ENCODE assay signal across 13 mouse cellular contexts in the genomic region with DNA sequence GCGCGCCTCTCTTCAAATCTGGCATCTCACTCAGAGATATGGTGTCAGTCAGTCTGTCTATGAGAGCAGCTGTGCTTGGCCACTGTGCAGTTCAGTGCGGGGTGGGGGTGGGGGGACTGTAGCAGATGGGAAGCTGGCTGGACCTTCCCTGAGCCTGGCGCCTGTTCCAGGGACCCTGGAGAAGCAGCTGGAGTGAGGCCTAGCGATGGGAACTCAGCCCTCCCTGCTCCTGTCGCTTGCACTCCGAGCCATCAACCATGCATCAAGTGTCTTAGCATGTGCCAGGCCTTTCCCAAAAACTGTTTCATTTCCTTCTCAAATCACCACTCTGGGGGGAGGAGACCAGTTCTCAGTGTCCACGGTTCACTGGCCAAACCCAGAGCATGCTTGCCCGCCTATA. TPM values are rescaled to one million over a fixed set of nuclear protein-coding genes. Genes with fewer than 3 reads are reported as not detected.
A peak's percentile ranks its signal among the peaks of the same experiment; 100 is the strongest.
DNase-seq lines count a peak whose midpoint lies in the region; ATAC-seq lines count a peak whose summit lies in the region.
"Had no signal": no experiment of that assay in that cellular context is flagged by ENCODE, and none has a peak within 500 bp of the region (broad histone marks: within the 10 kb centered on the region; RNA-seq: fewer than 3 reads in every experiment).

No protein-coding gene starts in this region.

- H3K4me3 ChIP-seq in kidney, embryonic 16.5 days (ENCODE audit: low read length), result no peak overlapping the region
- H3K4me3 ChIP-seq in heart, embryonic 10.5 days, result no peak overlapping the region
- H3K4me3 ChIP-seq in limb, embryonic 10.5 days, result no peak overlapping the region
- H3K4me3 ChIP-seq: midbrain, embryonic 15.5 days had no signal

- no peaks in the 10 kb centered on the region for H3K27me3 ChIP-seq in kidney, embryonic 16.5 days (ENCODE audit: insufficient read depth, low read length)
- H3K27me3 ChIP-seq in heart, embryonic 10.5 days (ENCODE audit: insufficient read depth, poor library complexity, severe bottlenecking), result peaks cover 38% of the 10 kb centered on the region
- H3K27me3 ChIP-seq in limb, embryonic 10.5 days (ENCODE audit: low read depth, poor library complexity, severe bottlenecking), result peaks cover 40% of the 10 kb centered on the region
- H3K27me3 ChIP-seq: midbrain, embryonic 15.5 days had no signal

- H3K4me2 ChIP-seq in kidney, embryonic 16.5 days (replicated peaks; ENCODE audit: low read depth, low read length), result no peak overlapping the region
- H3K4me2 ChIP-seq: midbrain, embryonic 15.5 days had no signal

- peaks cover 11% of the 10 kb centered on the region for H3K4me1 ChIP-seq in kidney, embryonic 16.5 days (ENCODE audit: insufficient read depth, low read length)
- H3K4me1 ChIP-seq in heart, embryonic 10.5 days, result peaks cover 34% of the 10 kb centered on the region
- H3K4me1 ChIP-seq in limb, embryonic 10.5 days, result peaks cover 26% of the 10 kb centered on the region

- no peak for ATAC-seq in kidney, embryonic 16.5 days (ENCODE audit: low FRiP score, low TSS enrichment)
- no peak for ATAC-seq in megakaryocyte-erythroid progenitor cell, adult 5-6 weeks (replicated peaks; ENCODE audit: low FRiP score, low TSS enrichment, poor library complexity, severe bottlenecking)
- ATAC-seq: inflammation-experienced regulatory T-cells, adult 6 months; midbrain, embryonic 15.5 days had no signal

- intact Hi-C loops in left cerebral cortex, postnatal 36 days (cut with DNase I), result loop anchor here (5.0 kb wide), 1 partner anchor 142 kb away; a partner anchor contains a TSS

- no peak overlapping the region for H3K9ac ChIP-seq in kidney, embryonic 16.5 days (replicated peaks; ENCODE audit: low read length)
- H3K9ac ChIP-seq: midbrain, embryonic 15.5 days had no signal

- H3K27ac ChIP-seq in kidney, embryonic 16.5 days (ENCODE audit: low read length), result 0 out of 2 replicates have a peak overlapping the region, but pooled peaks have one; percentile 18
- 0 out of 2 replicates have a peak overlapping the region, but pooled peaks have one; percentile 24 for H3K27ac ChIP-seq in heart, embryonic 10.5 days
- H3K27ac ChIP-seq in limb, embryonic 10.5 days, result peak overlapping the region; percentile 53; the same call in 1 of the 2 replicates
- H3K27ac ChIP-seq: midbrain, embryonic 15.5 days had no signal

- WGBS in kidney, embryonic 16.5 days, result 55% methylated on average over 9 of the region's 9 CpGs
- WGBS in heart, embryonic 10.5 days, result 61% methylated on average over 9 of the region's 9 CpGs
- 76% methylated on average over 9 of the region's 9 CpGs for WGBS in limb, embryonic 10.5 days

- H3K9me3 ChIP-seq in kidney, embryonic 16.5 days (ENCODE audit: low read length), result no peaks in the 10 kb centered on the region
- H3K9me3 ChIP-seq in heart, embryonic 10.5 days, result no peaks in the 10 kb centered on the region
- H3K9me3 ChIP-seq in limb, embryonic 10.5 days (replicated peaks), result no peaks in the 10 kb centered on the region
- H3K9me3 ChIP-seq: midbrain, embryonic 15.5 days had no signal

- no peaks in the 10 kb centered on the region for H3K36me3 ChIP-seq in kidney, embryonic 16.5 days (ENCODE audit: insufficient read depth, low read length)
- H3K36me3 ChIP-seq in heart, embryonic 10.5 days, result no peaks in the 10 kb centered on the region
- no peaks in the 10 kb centered on the region for H3K36me3 ChIP-seq in limb, embryonic 10.5 days

- no peak for DNase-seq in kidney, adult 11 months
- peak; percentile 66 for DNase-seq in gastrocnemius, adult 18-20 months (ENCODE audit: low spot score)
- DNase-seq in heart, embryonic 10.5 days (ENCODE audit: low spot score), result no peak
- DNase-seq in limb, embryonic 10.5 days (ENCODE audit: low spot score), result no peak
- DNase-seq in left cerebral cortex, postnatal 36 days (ENCODE audit: low spot score in 2 of 2), result no peak
- DNase-seq in adrenal gland, adult (ENCODE audit: inconsistent age in 2 of 2, low spot score in 1 of 2), result no peak
- DNase-seq: adrenal gland, adult 2 months; cerebellum, adult 11-12 months; thymus, postnatal 4 days had no signal

RNA-seq across cellular contexts. Expression of a gene that starts 5.4 kb away (rescaled TPM):
- 0.86 and 1.1 TPM in 2 replicates for polyA plus RNA-seq in kidney, embryonic 16.5 days (2015; fragmentation: Nextera tagmentation; extraction: Ambion mirVana)
- total RNA-seq in gastrocnemius, adult 18-20 months (2021), result under 1 TPM; 0.39 to 1.00 TPM
- 1.4 and 1.5 TPM in 2 replicates for polyA plus RNA-seq in heart, embryonic 10.5 days (2016; fragmentation: Nextera tagmentation; extraction: Ambion mirVana)
- 0.39 and 0.45 TPM in 2 replicates for polyA plus RNA-seq in limb, embryonic 10.5 days (2016; fragmentation: Nextera tagmentation; extraction: Ambion mirVana)
- total RNA-seq in left cerebral cortex, postnatal 36 days (2021), result 10 to 100 TPM; 35.8 to 39.1 TPM
- 0.35 TPM in 1 of 2 replicates, not detected in the other for total RNA-seq in megakaryocyte-erythroid progenitor cell, adult 5-6 weeks (2014; fragmentation: Nextera tagmentation)
- not detected in 2 replicates for total RNA-seq in megakaryocyte-erythroid progenitor cell, adult 5-6 weeks (2017)

RNA-seq across cellular contexts. Expression of a gene that starts 32.0 kb away (rescaled TPM):
- polyA plus RNA-seq in kidney, embryonic 16.5 days (2015; fragmentation: Nextera tagmentation; extraction: Ambion mirVana), result 16.9 and 18.4 TPM in 2 replicates
- 1 to 10 TPM; 1.7 to 1.8 TPM for total RNA-seq in gastrocnemius, adult 18-20 months (2021)
- 9.3 and 13.6 TPM in 2 replicates for polyA plus RNA-seq in heart, embryonic 10.5 days (2016; fragmentation: Nextera tagmentation; extraction: Ambion mirVana)
- 6.9 and 9.6 TPM in 2 replicates for polyA plus RNA-seq in limb, embryonic 10.5 days (2016; fragmentation: Nextera tagmentation; extraction: Ambion mirVana)
- 1 to 10 TPM; 2.7 to 2.8 TPM for total RNA-seq in left cerebral cortex, postnatal 36 days (2021)
- total RNA-seq in megakaryocyte-erythroid progenitor cell, adult 5-6 weeks (2014; fragmentation: Nextera tagmentation), result not detected in 2 replicates
- not detected in 2 replicates for total RNA-seq in megakaryocyte-erythroid progenitor cell, adult 5-6 weeks (2017)
- polyA plus RNA-seq: inflammation-experienced regulatory T-cells, adult 6 months had no signal

RNA-seq across cellular contexts. Expression of a gene that starts 35.0 kb away (rescaled TPM):
- 153 TPM in 2 replicates for polyA plus RNA-seq in kidney, embryonic 16.5 days (2015; fragmentation: Nextera tagmentation; extraction: Ambion mirVana)
- total RNA-seq in gastrocnemius, adult 18-20 months (2021), result 100 to 1,000 TPM; 263 to 288 TPM
- 162 and 217 TPM in 2 replicates for polyA plus RNA-seq in heart, embryonic 10.5 days (2016; fragmentation: Nextera tagmentation; extraction: Ambion mirVana)
- 116 and 123 TPM in 2 replicates for polyA plus RNA-seq in limb, embryonic 10.5 days (2016; fragmentation: Nextera tagmentation; extraction: Ambion mirVana)
- 100 to 1,000 TPM; 144 to 163 TPM for total RNA-seq in left cerebral cortex, postnatal 36 days (2021)
- total RNA-seq in megakaryocyte-erythroid progenitor cell, adult 5-6 weeks (2014; fragmentation: Nextera tagmentation), result 216 and 227 TPM in 2 replicates
- 230 and 281 TPM in 2 replicates for total RNA-seq in megakaryocyte-erythroid progenitor cell, adult 5-6 weeks (2017)

RNA-seq across cellular contexts. Expression of a gene that starts 35.1 kb away (rescaled TPM):
- 3.7 and 4.9 TPM in 2 replicates for polyA plus RNA-seq in kidney, embryonic 16.5 days (2015; fragmentation: Nextera tagmentation; extraction: Ambion mirVana)
- total RNA-seq in gastrocnemius, adult 18-20 months (2021), result 1 to 10 TPM; 1.9 to 3.4 TPM
- 1.9 and 2.6 TPM in 2 replicates for polyA plus RNA-seq in heart, embryonic 10.5 days (2016; fragmentation: Nextera tagmentation; extraction: Ambion mirVana)
- polyA plus RNA-seq in limb, embryonic 10.5 days (2016; fragmentation: Nextera tagmentation; extraction: Ambion mirVana), result 2.4 and 2.7 TPM in 2 replicates
- 1 to 10 TPM; 1.8 to 2.8 TPM for total RNA-seq in left cerebral cortex, postnatal 36 days (2021)
- total RNA-seq in megakaryocyte-erythroid progenitor cell, adult 5-6 weeks (2014; fragmentation: Nextera tagmentation), result 2.5 and 11.8 TPM in 2 replicates
- 4.3 and 8.3 TPM in 2 replicates for total RNA-seq in megakaryocyte-erythroid progenitor cell, adult 5-6 weeks (2017)

Comparison
In these comparisons a context has a peak if more than half of its experiments do, and no peak if none do; other contexts are left out.
1. RNA of a gene that starts 5.4 kb away (total RNA-seq): 35.8 to 39.1 TPM in left cerebral cortex, postnatal 36 days; 0.39 to 1.00 TPM in gastrocnemius, adult 18-20 months and 0.35 TPM in megakaryocyte-erythroid progenitor cell, adult 5-6 weeks; every median in the first group is over 10 times any median in the second.
2. Peak in every context shown above with its lines, with median percentiles within 50 percentile points of each other: H3K27ac ChIP-seq.